Mouse (Mus musculus): ENCODE measurements around the gene Carhsp1. TPM values are rescaled to one million over a fixed set of nuclear protein-coding genes. Genes with fewer than 3 reads are reported as not detected.

Carhsp1 gene
- polyA plus RNA-seq (2016; fragmentation: Nextera tagmentation; extraction: Ambion mirVana), result 55.7 and 56.5 TPM in 2 replicates

GRCm38 (mm10) chr16:8671551-8672349, at the start of gene Carhsp1:
TSS of gene Carhsp1 (minus strand) at chr16:8672155.
- WGBS (ENCODE audit: insufficient replicate concordance), result under 1% methylated on average over 67 of the region's 67 CpGs
- H3K4me2 ChIP-seq, result peak within 1 kb of the TSS; percentile 97
- H3K27me3 ChIP-seq (replicated peaks), result peaks cover 6% of the 10 kb centered on the region; the same call in 1 of the 2 replicates
- no peaks in the 10 kb centered on the region for H3K9me3 ChIP-seq (replicated peaks)
- peak within 1 kb of the TSS; percentile 83 for H3K4me3 ChIP-seq
- peak within 1 kb of the TSS; percentile 93 for H3K27ac ChIP-seq
- peaks cover 16% of the 10 kb centered on the region for H3K36me3 ChIP-seq
- H3K4me1 ChIP-seq, result peaks cover 91% of the 10 kb centered on the region
- peak; percentile 82 for ATAC-seq
- H3K9ac ChIP-seq, result peak within 1 kb of the TSS; percentile 86

GRCm38 (mm10) chr16:8720447-8720846, 48.5 kb upstream of the Carhsp1 start:
- Histone ChIP-seq H3K9me3 (replicated peaks) (no peaks in the 10 kb centered on the region), H3K36me3 (peaks cover 53% of the 10 kb centered on the region), H3K27me3 (replicated peaks) (no peaks in the 10 kb centered on the region), H3K4me1 (peaks cover 76% of the 10 kb centered on the region), H3K4me2 (no peak overlapping the region), H3K9ac (no peak overlapping the region), H3K4me3 (no peak overlapping the region), H3K27ac (no peak overlapping the region)
- WGBS (ENCODE audit: insufficient replicate concordance), result 91% methylated on average over 4 of the region's 4 CpGs
- no peak for ATAC-seq

- peaks cover 76% of the 10 kb centered on the region for H3K4me1 ChIP-seq
- no peak overlapping the region for H3K4me3 ChIP-seq
- ATAC-seq, result no peak
- H3K4me2 ChIP-seq, result no peak overlapping the region
- H3K9ac ChIP-seq, result no peak overlapping the region
- 91% methylated on average over 10 of the region's 10 CpGs for WGBS (ENCODE audit: insufficient replicate concordance)
- H3K27me3 ChIP-seq (replicated peaks), result no peaks in the 10 kb centered on the region
- no peak overlapping the region for H3K27ac ChIP-seq
- no peaks in the 10 kb centered on the region for H3K9me3 ChIP-seq (replicated peaks)
- H3K36me3 ChIP-seq, result peaks cover 60% of the 10 kb centered on the region
Observed at GRCm38 (mm10) chr16:8717744-8718143, 45.8 kb upstream of the Carhsp1 start.

- Histone ChIP-seq H3K27ac (no peak overlapping the region), H3K27me3 (replicated peaks) (no peaks in the 10 kb centered on the region), H3K4me1 (peaks cover 70% of the 10 kb centered on the region), H3K9me3 (replicated peaks) (no peaks in the 10 kb centered on the region), H3K4me3 (no peak overlapping the region), H3K36me3 (peaks cover 69% of the 10 kb centered on the region), H3K9ac (no peak overlapping the region), H3K4me2 (no peak overlapping the region)
- no peak for ATAC-seq
- WGBS (ENCODE audit: insufficient replicate concordance), result 73% methylated on average over 6 of the region's 6 CpGs
Observed at GRCm38 (mm10) chr16:8716300-8716699, 44.3 kb upstream of the Carhsp1 start.

- H3K27me3 ChIP-seq (replicated peaks), result no peaks in the 10 kb centered on the region
- no peak for ATAC-seq
- peaks cover 71% of the 10 kb centered on the region for H3K36me3 ChIP-seq
- WGBS (ENCODE audit: insufficient replicate concordance), result 85% methylated on average over 10 of the region's 10 CpGs
- 0 out of 2 replicates have a peak overlapping the region, but pooled peaks have one; percentile 37 for H3K27ac ChIP-seq
- H3K4me3 ChIP-seq, result no peak overlapping the region
- peaks cover 63% of the 10 kb centered on the region for H3K4me1 ChIP-seq
- no peaks in the 10 kb centered on the region for H3K9me3 ChIP-seq (replicated peaks)
- H3K9ac ChIP-seq, result no peak overlapping the region
- H3K4me2 ChIP-seq, result no peak overlapping the region
Observed at GRCm38 (mm10) chr16:8715513-8716080, 43.6 kb upstream of the Carhsp1 start.

- peaks cover 56% of the 10 kb centered on the region for H3K4me1 ChIP-seq
- peak overlapping the region; percentile 37; the same call in 1 of the 2 replicates for H3K27ac ChIP-seq
- no peaks in the 10 kb centered on the region for H3K9me3 ChIP-seq (replicated peaks)
- 84% methylated on average over 5 of the region's 5 CpGs for WGBS (ENCODE audit: insufficient replicate concordance)
- peaks cover 78% of the 10 kb centered on the region for H3K36me3 ChIP-seq
- H3K4me2 ChIP-seq, result no peak overlapping the region
- H3K4me3 ChIP-seq, result no peak overlapping the region
- H3K9ac ChIP-seq, result no peak overlapping the region
- H3K27me3 ChIP-seq (replicated peaks), result no peaks in the 10 kb centered on the region
- no peak for ATAC-seq
Observed at GRCm38 (mm10) chr16:8714851-8715250, 42.9 kb upstream of the Carhsp1 start.

- Histone ChIP-seq H3K27ac (0 out of 2 replicates have a peak overlapping the region, but pooled peaks have one; percentile 16), H3K27me3 (replicated peaks) (no peaks in the 10 kb centered on the region), H3K9me3 (replicated peaks) (no peaks in the 10 kb centered on the region), H3K9ac (no peak overlapping the region), H3K4me2 (no peak overlapping the region), H3K4me3 (no peak overlapping the region), H3K36me3 (peaks cover 100% of the 10 kb centered on the region), H3K4me1 (peaks cover 41% of the 10 kb centered on the region)
- WGBS (ENCODE audit: insufficient replicate concordance), result 89% methylated on average over 9 of the region's 9 CpGs
- no peak for ATAC-seq
Observed at GRCm38 (mm10) chr16:8711998-8712397, 40.0 kb upstream of the Carhsp1 start.

- Histone ChIP-seq H3K27ac (no peak overlapping the region), H3K9ac (no peak overlapping the region), H3K4me1 (no peaks in the 10 kb centered on the region), H3K4me3 (no peak overlapping the region), H3K36me3 (peaks cover 100% of the 10 kb centered on the region), H3K27me3 (replicated peaks) (no peaks in the 10 kb centered on the region), H3K9me3 (replicated peaks) (no peaks in the 10 kb centered on the region), H3K4me2 (no peak overlapping the region)
- no peak for ATAC-seq
- WGBS (ENCODE audit: insufficient replicate concordance), result 93% methylated on average over 3 of the region's 3 CpGs
Observed at GRCm38 (mm10) chr16:8700586-8700985, 28.6 kb upstream of the Carhsp1 start.

- WGBS (ENCODE audit: insufficient replicate concordance), result 90% methylated on average over 8 of the region's 8 CpGs
- no peak overlapping the region for H3K4me2 ChIP-seq
- no peak overlapping the region for H3K4me3 ChIP-seq
- no peaks in the 10 kb centered on the region for H3K4me1 ChIP-seq
- H3K27me3 ChIP-seq (replicated peaks), result no peaks in the 10 kb centered on the region
- peaks cover 100% of the 10 kb centered on the region for H3K36me3 ChIP-seq
- H3K9me3 ChIP-seq (replicated peaks), result no peaks in the 10 kb centered on the region
- no peak for ATAC-seq
- H3K9ac ChIP-seq, result no peak overlapping the region
- H3K27ac ChIP-seq, result no peak overlapping the region
Observed at GRCm38 (mm10) chr16:8699556-8699955, 27.6 kb upstream of the Carhsp1 start.

- H3K4me1 ChIP-seq, result peaks cover 52% of the 10 kb centered on the region
- H3K36me3 ChIP-seq, result peaks cover 96% of the 10 kb centered on the region
- H3K4me3 ChIP-seq, result no peak overlapping the region
- H3K4me2 ChIP-seq, result no peak overlapping the region
- H3K9me3 ChIP-seq (replicated peaks), result no peaks in the 10 kb centered on the region
- no peaks in the 10 kb centered on the region for H3K27me3 ChIP-seq (replicated peaks)
- 88% methylated on average over 7 of the region's 7 CpGs for WGBS (ENCODE audit: insufficient replicate concordance)
- H3K9ac ChIP-seq, result no peak overlapping the region
- peak overlapping the region; percentile 97 for H3K27ac ChIP-seq
- no peak for ATAC-seq
Observed at GRCm38 (mm10) chr16:8691206-8691605, 19.3 kb upstream of the Carhsp1 start.

GRCm38 (mm10) chr16:8689979-8690656, 18.2 kb upstream of the Carhsp1 start:
- no peaks in the 10 kb centered on the region for H3K27me3 ChIP-seq (replicated peaks)
- ATAC-seq, result no peak
- H3K27ac ChIP-seq, result peak overlapping the region; percentile 97
- no peak overlapping the region for H3K4me3 ChIP-seq
- H3K4me2 ChIP-seq, result no peak overlapping the region
- H3K36me3 ChIP-seq, result peaks cover 91% of the 10 kb centered on the region
- WGBS (ENCODE audit: insufficient replicate concordance), result 94% methylated on average over 11 of the region's 11 CpGs
- no peaks in the 10 kb centered on the region for H3K9me3 ChIP-seq (replicated peaks)
- peaks cover 63% of the 10 kb centered on the region for H3K4me1 ChIP-seq
- no peak overlapping the region for H3K9ac ChIP-seq

GRCm38 (mm10) chr16:8687559-8688112, 15.7 kb upstream of the Carhsp1 start:
- no peaks in the 10 kb centered on the region for H3K9me3 ChIP-seq (replicated peaks)
- no peak for ATAC-seq
- peak overlapping the region; percentile 46; the same call in 1 of the 2 replicates for H3K4me3 ChIP-seq
- peak overlapping the region; percentile 97 for H3K27ac ChIP-seq
- no peaks in the 10 kb centered on the region for H3K27me3 ChIP-seq (replicated peaks)
- peaks cover 74% of the 10 kb centered on the region for H3K4me1 ChIP-seq
- H3K9ac ChIP-seq, result peak overlapping the region; percentile 76
- H3K4me2 ChIP-seq, result peak overlapping the region; percentile 81
- peaks cover 87% of the 10 kb centered on the region for H3K36me3 ChIP-seq
